Mouse (Mus musculus): Measurements from ENCODE around the gene Dtx2. TPM values are rescaled to one million over a fixed set of nuclear protein-coding genes. Genes with fewer than 3 reads are reported as not detected.

The Dtx2 gene
- 41.5 and 42.3 TPM in 2 replicates for polyA plus RNA-seq (2016; fragmentation: Nextera tagmentation; extraction: Ambion mirVana)

DNA sequence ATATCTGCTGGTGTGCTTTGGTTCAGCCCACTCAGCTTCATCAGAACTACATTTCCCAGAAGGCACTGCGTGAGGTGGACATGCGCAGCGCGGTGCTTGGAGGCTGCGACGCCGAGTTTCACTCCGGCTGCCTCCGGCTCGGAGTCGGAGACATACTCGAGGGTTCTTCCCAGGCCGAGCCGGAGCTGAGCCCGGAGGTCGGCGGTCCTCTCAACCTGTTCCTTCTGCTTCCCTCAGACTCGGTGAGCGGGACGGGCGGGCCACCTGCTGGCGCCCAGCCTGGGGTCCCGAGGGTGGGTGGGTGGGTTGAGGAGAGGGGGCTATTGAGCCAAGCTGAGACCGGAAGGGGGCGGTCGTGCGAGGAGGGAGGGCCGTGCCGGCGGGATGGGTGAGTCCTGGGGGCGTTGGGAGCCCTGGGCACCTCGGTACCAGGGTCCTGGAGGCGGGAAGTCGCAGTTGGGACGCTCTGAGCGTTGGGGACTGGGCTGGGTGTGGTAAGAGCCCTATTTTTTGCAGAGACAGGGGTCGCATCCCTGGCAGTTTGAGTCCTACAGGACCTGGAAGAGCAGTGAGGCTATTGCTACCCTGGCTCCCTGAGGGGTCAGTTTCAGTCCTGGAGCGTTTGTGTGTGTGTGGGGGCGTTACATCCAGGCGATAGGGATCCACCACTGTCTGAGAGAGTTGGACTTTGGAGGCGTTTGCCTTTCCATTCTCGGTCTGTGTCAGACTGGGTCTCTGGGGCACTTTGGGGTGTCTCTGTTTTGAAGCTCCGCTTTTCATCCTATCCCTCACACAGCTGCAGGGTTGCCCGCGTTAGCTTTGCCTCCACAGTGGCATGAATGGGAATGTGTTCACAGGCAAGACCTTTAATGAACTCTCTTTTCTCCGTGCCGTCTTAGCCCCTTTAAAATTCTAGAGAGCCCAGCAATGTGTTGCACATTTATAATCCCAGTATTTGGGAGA, at the start of gene Dtx2:
Dtx2 (plus strand) TSS at position 76 of the 963 bp plus-strand sequence.
- peak within 1 kb of the TSS; percentile 94 for H3K27ac ChIP-seq
- DNase-seq (ENCODE audit: low spot score), result peak; percentile 89
- H3K9me3 ChIP-seq (replicated peaks), result no peaks in the 10 kb centered on the region
- no peaks in the 10 kb centered on the region for H3K27me3 ChIP-seq (ENCODE audit: low read depth, poor library complexity, severe bottlenecking)
- peak within 1 kb of the TSS; percentile 88 for H3K4me3 ChIP-seq
- peaks cover 11% of the 10 kb centered on the region for H3K4me1 ChIP-seq
- under 1% methylated on average over 47 of the region's 47 CpGs for WGBS
- peaks cover 40% of the 10 kb centered on the region for H3K36me3 ChIP-seq

DNA sequence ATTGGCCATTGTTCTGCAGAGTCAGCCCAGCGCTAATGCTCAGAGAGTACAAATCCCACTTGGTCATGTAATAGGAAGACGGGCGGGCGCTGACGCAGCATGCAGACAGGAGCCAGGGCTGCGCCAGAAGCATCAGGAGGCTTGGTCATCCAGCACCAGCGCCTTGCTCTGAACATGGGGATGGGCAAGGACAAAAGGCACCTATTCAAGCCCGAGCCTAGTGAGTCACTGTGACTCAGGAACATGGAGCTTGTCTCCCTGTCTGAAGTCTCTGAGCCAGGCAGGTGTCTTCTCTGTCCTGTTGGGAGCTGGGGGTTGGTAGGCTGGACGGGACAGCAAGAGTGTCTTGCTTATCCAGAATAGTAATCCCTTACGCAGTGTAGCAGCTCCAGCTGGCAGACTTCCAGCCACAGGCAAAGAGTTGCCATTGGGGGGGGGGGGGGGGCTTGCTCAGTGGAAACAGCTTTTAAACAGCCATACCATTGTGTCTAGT, 48.6 kb upstream of the Dtx2 start:
- peaks cover 11% of the 10 kb centered on the region; the same call in 1 of the 2 replicates for H3K4me1 ChIP-seq
- no peaks in the 10 kb centered on the region for H3K9me3 ChIP-seq (replicated peaks)
- no peak overlapping the region for H3K4me3 ChIP-seq
- WGBS, result 68% methylated on average over 10 of the region's 10 CpGs
- no peak for DNase-seq (ENCODE audit: low spot score)
- no peaks in the 10 kb centered on the region for H3K27me3 ChIP-seq (ENCODE audit: low read depth, poor library complexity, severe bottlenecking)
- no peak overlapping the region for H3K27ac ChIP-seq
- no peaks in the 10 kb centered on the region for H3K36me3 ChIP-seq

DNA sequence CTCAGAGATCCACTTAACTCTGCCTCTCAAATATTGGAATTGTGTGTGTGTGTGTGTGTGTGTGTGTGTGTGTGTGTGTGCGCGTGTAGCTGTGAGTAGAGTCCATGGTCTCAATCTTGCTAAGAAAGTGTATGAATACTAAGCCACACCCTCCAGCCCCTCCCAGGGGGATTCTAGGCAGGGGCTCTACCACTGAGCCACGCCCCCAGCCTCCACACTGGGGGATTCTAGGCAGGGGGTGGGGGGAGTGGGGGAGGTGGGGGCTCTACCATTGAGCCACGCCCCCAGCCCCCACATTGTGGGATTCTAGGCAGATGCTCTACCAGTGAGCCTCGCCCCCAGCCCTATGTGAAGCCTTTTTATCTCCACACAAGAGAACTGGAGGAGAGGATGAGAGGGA, 48.0 kb upstream of the Dtx2 start:
- Histone ChIP-seq H3K27ac (no peak overlapping the region), H3K4me3 (no peak overlapping the region), H3K4me1 (peaks cover 11% of the 10 kb centered on the region; the same call in 1 of the 2 replicates), H3K27me3 (ENCODE audit: low read depth, poor library complexity, severe bottlenecking) (no peaks in the 10 kb centered on the region), H3K36me3 (no peaks in the 10 kb centered on the region), H3K9me3 (replicated peaks) (no peaks in the 10 kb centered on the region)
- 81% methylated on average over 5 of the region's 5 CpGs for WGBS
- DNase-seq (ENCODE audit: low spot score), result no peak

DNA sequence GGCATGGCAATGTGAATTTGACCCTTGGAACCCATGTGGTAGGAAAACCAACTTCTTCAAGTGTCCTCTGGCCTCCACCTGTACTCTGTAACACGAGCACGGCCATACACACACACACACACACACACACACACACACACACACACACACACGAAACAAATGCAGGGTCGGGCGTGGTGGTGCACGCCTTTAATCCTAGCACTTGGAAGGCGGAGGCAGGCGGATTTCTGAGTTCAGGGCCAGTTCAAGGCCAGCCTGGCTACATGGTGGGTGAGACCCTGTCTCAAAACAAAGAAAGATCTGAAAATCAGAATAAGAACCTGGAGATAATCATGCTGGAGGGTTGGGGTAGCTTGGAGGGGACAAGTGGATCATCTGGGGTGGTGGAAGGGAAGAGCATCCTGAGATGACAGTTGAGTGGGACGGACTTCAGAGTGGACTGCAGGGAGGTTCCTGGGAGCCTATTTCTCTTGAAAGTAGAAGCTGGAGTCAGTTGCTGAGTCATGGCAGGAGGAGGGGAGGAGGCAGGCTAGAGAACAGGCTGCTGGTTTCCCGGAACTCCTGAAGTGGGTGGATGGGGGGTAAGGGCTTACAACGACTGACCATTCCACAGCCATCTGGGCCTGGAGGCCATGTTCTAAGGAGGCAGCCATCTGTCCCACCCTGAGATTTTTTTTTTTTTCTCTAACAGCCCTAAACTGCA, 43.7 kb upstream of the Dtx2 start:
- peaks cover 9% of the 10 kb centered on the region; the same call in 1 of the 2 replicates for H3K4me1 ChIP-seq
- no peaks in the 10 kb centered on the region for H3K27me3 ChIP-seq (ENCODE audit: low read depth, poor library complexity, severe bottlenecking)
- H3K9me3 ChIP-seq (replicated peaks), result no peaks in the 10 kb centered on the region
- no peak overlapping the region; the same call in 1 of the 2 replicates for H3K27ac ChIP-seq
- H3K36me3 ChIP-seq, result no peaks in the 10 kb centered on the region
- no peak for DNase-seq (ENCODE audit: low spot score)
- H3K4me3 ChIP-seq, result no peak overlapping the region
- WGBS, result 87% methylated on average over 11 of the region's 11 CpGs

DNA sequence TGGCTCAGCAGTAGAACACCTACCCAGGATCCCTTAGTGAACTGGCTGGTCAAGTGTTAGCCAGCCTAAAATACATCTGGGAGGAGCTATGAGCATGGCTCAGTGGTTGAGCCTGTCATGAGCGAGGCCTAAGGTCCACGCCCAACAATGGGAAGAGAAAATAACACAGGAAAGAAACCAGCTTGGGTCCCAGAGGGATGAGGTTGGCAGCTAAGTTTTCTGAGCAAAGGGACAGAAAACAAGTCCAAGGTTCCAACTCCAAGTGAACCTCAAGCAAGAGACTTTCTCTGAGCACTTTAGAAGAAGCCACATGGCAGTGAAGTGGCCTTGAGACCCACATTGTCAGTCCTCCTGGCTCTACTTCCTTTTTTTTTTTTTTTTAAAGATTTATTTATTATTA, 42.9 kb upstream of the Dtx2 start:
- no peak overlapping the region for H3K4me3 ChIP-seq
- no peak overlapping the region for H3K27ac ChIP-seq
- 90% methylated on average over 2 of the region's 2 CpGs for WGBS

DNA sequence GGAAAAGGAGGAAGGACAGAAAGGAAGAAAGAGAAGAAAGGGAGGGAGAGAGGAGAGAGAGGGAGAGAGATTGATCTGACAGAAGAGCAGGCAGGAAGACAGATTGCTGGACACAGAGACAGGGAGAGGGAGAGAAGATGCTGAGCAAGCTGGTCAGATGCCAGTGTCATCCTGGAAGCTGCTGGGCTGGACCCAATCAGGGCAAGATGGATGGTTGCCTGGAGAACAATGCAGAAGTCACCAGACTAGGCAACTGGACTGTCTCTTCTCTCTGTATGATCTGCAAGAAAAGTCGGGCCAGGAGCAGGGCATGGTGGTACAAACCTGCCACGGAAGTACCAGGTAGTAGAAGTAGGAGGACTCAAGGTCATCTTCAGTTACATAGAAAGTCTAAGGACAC, 41.8 kb upstream of the Dtx2 start:
- no peak for DNase-seq (ENCODE audit: low spot score)
- Histone ChIP-seq H3K4me1 (peaks cover 7% of the 10 kb centered on the region), H3K27ac (no peak overlapping the region), H3K4me3 (no peak overlapping the region), H3K36me3 (no peaks in the 10 kb centered on the region), H3K9me3 (replicated peaks) (no peaks in the 10 kb centered on the region), H3K27me3 (ENCODE audit: low read depth, poor library complexity, severe bottlenecking) (no peaks in the 10 kb centered on the region)
- WGBS, result 98% methylated on average over 2 of the region's 2 CpGs

More for the DNA sequence above, 42.9 kb upstream of the Dtx2 start:
- no peaks in the 10 kb centered on the region for H3K27me3 ChIP-seq (ENCODE audit: low read depth, poor library complexity, severe bottlenecking)
- H3K9me3 ChIP-seq (replicated peaks), result no peaks in the 10 kb centered on the region
- H3K4me1 ChIP-seq, result peaks cover 2% of the 10 kb centered on the region
- no peaks in the 10 kb centered on the region for H3K36me3 ChIP-seq
- no peak for DNase-seq (ENCODE audit: low spot score)

DNA sequence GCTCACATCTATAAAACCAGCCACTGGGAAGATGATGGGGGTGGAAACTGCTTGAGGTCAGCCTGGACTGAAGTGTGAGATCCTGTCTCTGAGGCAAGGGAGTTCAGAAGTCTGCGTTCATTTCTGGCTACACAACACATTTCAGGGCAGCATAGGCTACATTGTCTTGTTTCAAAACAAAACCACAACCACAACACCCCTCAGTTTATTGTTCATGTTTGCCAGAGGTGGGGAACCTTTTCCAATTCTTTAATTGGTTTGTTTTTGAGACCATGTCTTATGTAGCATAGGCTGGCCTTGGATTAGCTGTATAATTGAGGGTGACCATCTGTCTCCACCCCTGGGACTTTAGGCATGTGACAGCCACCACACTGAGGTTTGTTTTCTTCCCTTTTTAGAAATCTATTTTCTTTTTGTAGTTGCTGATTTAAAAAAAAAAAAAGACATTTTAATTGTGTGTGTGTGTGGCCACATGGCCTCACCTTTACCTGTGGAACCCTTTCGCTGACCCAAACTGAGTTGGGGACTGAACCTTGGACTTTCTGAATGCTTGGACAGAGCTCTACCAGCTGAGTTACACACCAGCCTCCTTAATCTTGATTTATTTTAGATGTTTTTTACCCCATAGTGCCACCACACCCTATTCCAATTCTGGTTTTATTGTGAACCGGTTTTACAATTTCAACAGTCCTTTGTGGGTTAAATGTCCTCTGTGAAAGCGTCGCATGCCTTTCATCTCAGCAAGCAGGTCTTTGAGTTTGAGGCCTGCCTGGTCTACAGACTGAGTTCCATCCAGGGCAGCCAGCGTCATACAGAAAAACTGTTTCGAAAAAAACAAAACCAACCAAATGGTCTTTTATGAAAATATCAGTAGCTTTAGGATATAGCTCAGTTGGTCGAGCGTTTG, 38.0 kb upstream of the Dtx2 start:
- WGBS, result 87% methylated on average over 9 of the region's 9 CpGs
- H3K4me1 ChIP-seq, result peaks cover 14% of the 10 kb centered on the region
- H3K27me3 ChIP-seq (ENCODE audit: low read depth, poor library complexity, severe bottlenecking), result no peaks in the 10 kb centered on the region
- peak overlapping the region; percentile 94 for H3K27ac ChIP-seq
- H3K36me3 ChIP-seq, result no peaks in the 10 kb centered on the region
- peak overlapping the region; percentile 47 for H3K4me3 ChIP-seq
- H3K9me3 ChIP-seq (replicated peaks), result no peaks in the 10 kb centered on the region
- DNase-seq (ENCODE audit: low spot score), result no peak

DNA sequence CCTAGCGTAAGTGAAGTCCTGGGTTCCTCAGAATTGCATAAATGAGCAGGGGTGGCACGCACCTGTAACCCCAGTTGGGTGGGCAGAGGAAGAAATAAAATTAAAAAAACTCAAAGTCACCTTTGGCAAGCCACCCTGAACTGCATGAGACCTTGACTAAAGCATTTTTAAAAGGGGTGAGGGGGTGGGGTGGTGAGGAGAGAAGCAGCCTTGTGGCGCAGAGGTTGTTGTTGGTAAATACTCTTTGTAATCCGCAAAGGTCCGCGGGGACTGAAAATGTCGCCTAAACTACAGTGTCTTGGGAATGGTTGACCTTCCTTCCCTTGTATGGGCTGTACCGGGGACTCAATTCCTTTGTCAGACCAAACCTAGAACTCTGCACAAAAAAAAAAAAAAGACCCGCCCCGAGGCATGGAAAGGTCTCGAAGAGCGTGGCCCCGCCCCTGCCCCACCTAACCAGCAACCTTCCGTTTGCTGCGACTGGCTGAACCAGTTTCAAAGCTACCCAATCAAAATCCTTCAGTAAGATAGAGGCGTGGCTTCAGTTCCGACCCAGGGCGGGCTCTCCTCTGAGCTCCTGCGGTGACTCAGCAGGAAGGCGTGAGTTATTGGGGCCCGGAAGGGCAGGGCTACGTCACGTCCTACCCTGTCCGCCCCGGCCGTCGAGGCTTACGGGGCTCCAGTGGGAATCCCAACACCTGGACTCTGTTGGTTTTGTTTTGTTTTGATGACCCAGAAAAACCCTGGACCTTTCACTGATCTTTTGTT, 37.2 kb upstream of the Dtx2 start:
- peaks cover 22% of the 10 kb centered on the region for H3K4me1 ChIP-seq
- H3K27ac ChIP-seq, result peak overlapping the region; percentile 94
- H3K27me3 ChIP-seq (ENCODE audit: low read depth, poor library complexity, severe bottlenecking), result no peaks in the 10 kb centered on the region
- peak; percentile 94 for DNase-seq (ENCODE audit: low spot score)
- H3K36me3 ChIP-seq, result no peaks in the 10 kb centered on the region
- H3K9me3 ChIP-seq (replicated peaks), result no peaks in the 10 kb centered on the region
- 8% methylated on average over 28 of the region's 28 CpGs for WGBS
- peak overlapping the region; percentile 47 for H3K4me3 ChIP-seq

DNA sequence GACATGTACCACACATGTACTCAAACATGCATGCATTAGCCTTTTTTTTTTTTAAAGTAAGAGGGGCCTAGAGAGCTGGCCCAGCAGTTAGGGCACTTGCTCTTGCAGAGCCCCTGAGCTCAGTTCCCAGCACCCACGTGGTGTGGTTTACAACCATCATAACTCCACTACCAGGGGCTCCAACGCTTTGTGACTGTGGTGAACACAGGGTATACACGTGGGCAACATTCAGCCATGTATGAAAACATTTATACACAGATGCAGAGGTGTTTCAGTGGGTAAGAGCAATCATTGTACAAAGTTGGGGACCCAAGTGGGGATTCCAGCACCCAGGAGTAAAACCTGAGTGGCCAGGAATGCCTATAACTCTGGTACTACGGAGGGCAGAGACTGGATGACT, 36.2 kb upstream of the Dtx2 start:
- H3K4me3 ChIP-seq, result peak overlapping the region; percentile 47; the same call in 1 of the 2 replicates
- WGBS, result 90% methylated on average over 4 of the region's 4 CpGs
- DNase-seq (ENCODE audit: low spot score), result no peak
- H3K9me3 ChIP-seq (replicated peaks), result no peaks in the 10 kb centered on the region
- H3K36me3 ChIP-seq, result no peaks in the 10 kb centered on the region
- peak overlapping the region; percentile 94 for H3K27ac ChIP-seq
- peaks cover 31% of the 10 kb centered on the region for H3K4me1 ChIP-seq
- no peaks in the 10 kb centered on the region for H3K27me3 ChIP-seq (ENCODE audit: low read depth, poor library complexity, severe bottlenecking)

DNA sequence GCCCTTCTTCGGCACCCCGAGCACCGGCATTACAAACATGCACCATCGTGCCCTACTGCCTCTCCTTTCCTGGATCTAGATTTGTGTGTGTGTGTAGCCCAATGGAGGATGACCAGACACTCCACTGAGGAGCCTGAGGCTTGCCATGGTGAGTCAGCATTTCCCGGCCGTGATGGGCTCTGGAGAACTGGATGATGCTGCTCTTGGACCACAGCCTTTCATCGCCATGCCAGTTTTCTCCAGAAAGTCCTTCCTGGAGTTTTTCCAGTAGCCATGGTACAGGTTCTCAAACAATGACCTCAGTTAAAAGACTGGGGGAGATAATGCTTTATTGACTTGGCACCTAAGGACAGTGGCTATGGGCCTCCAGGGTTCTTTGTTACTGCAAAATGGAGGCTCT, 34.7 kb upstream of the Dtx2 start:
- Histone ChIP-seq H3K9me3 (replicated peaks) (no peaks in the 10 kb centered on the region), H3K4me3 (no peak overlapping the region), H3K4me1 (peaks cover 31% of the 10 kb centered on the region), H3K27ac (peak overlapping the region; percentile 98; the same call in 1 of the 2 replicates), H3K27me3 (ENCODE audit: low read depth, poor library complexity, severe bottlenecking) (peaks cover 8% of the 10 kb centered on the region), H3K36me3 (no peaks in the 10 kb centered on the region)
- WGBS, result 93% methylated on average over 7 of the region's 7 CpGs
- no peak for DNase-seq (ENCODE audit: low spot score)

DNA sequence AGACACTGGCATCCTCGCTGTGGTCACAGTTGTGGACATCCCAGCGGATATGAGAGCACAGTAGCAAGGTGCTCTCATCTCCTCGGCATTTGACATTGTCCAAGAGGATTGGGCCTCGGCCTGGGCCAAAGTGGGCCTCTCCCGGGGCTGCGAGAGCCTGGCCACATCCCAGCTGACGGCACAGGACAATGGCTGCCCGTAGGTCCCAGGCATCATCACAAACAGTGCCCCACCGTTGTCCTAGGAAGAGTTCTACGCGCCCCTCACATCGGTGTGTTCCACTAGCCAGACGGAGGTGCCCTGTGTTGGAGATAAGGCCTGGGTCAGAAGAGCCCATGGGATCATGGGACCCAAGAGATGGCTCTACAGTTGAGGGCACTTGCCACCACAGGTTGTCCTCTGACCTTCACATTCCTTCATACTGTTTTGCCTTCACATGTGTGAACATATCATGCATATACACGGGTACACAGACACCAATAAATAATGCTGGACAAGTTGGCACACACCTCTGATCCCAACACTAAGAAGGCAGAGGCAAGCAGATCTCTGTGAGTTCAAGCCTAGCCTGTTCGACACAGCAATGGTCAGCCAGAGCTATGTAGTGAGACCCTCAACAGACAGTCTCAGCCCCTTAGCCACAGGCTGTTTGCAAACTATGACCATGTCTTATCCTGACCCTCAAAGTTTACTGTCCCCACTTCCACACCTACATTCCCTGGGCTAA, 33.5 kb upstream of the Dtx2 start:
- Histone ChIP-seq H3K27me3 (ENCODE audit: low read depth, poor library complexity, severe bottlenecking) (peaks cover 20% of the 10 kb centered on the region), H3K27ac (peak overlapping the region; percentile 98), H3K4me1 (peaks cover 38% of the 10 kb centered on the region), H3K4me3 (0 out of 2 replicates have a peak overlapping the region, but pooled peaks have one; percentile 78), H3K36me3 (no peaks in the 10 kb centered on the region), H3K9me3 (replicated peaks) (no peaks in the 10 kb centered on the region)
- 95% methylated on average over 15 of the region's 15 CpGs for WGBS
- no peak for DNase-seq (ENCODE audit: low spot score)

All from limb, embryonic 10.5 days (tissue).